Mouse (Mus musculus) ovary, postnatal 14 days (tissue): ENCODE measurements at regions not wholly inside any gene's neighbourhood (a gene's known extent, or its start where the extent isn't known, plus 50 kb on each side); places are given as distances from the start of the nearest gene placed in this dataset.

ENCODE experiments used
- DNase-seq: peaks from one replicate; pipeline ENCODE4 v3.0.0; 2022; ENCODE audit warnings: low spot score

DNA sequence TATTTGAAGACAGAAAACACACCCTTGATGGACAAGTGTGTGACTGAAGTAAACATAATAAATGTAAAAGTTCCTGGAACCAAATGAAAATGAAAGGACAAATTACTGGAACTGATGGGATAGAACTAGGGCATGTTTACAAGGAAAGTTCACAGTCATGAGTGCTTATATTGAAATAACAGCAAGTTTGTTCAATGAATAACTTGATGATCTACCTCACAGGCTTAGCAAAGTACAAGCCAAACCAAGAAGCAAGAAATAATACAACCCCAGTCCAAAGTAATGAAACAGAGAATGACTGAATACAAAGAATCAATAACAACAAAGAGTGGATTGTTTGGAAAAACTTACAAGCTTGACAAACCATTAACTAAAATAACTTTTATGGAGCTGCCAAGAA lies 56.2 kb downstream of the Gm379 start:
- DNase-seq, result no peak

DNA sequence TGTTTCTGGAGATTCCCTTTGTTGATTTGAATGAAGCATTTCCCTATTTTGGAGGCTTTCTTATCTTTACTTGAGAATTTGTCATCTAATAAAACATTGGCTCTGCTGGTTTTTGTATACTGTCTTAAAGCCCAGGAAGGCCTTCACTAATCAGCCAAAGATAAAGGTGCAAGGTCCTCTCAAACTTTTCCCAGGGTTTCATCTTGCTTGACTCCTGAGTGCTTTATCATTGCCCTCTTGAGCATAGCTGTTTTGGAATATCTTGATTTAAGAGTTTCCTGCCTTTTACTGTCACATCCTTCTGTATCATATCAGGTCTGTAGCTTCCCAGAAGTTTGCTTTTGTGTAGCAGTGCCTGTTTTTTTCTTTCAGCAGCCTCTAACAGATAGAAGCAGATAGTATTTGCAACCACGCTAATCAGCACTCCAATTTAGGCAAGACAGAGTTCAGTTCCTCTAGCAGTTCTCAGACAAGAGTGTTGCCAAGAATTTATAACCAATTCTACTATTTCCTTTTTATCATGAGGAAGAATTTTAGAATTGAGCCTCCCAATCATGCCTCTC lies 64.7 kb downstream of the Gm379 start:
- DNase-seq, result no peak

DNA sequence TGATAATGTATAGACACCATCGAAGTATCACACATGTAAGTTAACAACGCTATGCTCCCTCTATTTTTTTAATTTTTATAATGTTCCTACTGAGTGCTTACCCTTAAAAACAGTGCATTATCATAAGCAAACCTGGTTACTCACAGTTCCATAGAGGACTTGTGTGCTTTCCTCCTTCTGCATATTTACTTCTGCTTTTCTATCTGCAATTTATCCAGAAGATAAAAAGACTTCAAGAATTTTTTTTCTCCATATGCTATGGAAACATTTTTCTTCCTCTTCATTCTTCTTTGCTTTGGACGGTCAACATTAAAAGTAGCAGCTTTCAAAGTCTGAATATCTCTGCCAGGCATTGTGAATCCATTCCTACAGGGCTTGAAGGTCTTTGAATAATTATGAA lies 102.7 kb downstream of the Gm379 start:
- no peak for DNase-seq

DNA sequence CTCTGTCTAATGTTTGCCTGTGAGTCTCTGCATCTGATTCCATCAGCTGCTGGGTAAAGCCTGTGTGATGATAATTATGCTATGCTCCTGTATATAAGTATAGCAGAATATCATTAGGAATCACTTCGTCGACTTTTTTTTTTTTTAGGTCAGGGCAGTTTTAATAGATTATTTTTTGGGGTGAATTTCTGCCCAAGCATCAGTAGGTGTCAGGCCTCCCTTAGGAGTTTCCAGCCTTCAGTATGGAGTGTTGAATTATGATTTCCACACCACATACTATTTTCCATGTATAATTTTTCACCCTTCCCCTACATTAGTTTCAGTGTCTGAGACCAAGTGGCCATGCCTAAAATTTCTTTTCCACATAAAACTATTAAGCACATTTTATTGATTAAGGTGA lies 121.5 kb downstream of the Gm379 start:
- DNase-seq, result no peak

DNA sequence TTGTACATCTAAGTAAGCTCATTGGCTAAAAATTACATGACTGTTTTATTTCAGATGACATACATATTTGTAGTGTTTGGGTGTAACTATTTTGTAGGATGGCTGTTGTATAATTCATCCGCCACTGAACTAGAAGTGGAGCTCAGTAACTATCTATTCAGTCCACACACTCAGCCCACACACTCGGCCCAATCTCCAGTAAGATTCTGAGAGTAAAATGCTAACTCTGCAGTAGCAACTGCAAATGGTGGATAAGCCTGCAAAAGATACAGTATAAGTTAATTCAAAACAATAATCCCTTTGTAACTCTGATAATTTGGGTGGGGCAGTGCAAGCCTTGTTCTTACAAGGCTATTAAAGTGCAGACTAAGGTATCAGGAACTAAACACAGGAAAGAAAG lies 123.3 kb downstream of the Gm379 start:
- no peak for DNase-seq

DNA sequence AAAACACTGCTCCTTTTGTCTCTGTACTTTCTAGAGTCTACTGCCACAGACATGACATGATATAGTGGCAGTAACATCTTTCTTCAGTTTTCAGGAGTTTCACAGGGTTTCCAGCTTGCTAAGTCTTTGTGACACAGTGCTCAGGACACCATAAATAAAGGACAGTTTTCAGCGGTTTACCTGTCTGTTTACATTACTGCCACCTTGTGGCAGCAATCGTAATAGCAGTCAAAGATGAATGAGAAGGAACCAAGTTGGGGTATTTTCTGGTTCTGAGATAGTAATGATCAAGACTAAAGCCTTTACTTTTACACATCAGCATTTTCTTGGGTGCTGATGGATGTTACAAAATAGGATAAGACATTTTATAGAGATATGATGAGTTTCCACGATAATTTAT lies 127.7 kb downstream of the Gm379 start:
- peak; percentile 6 for DNase-seq
